Mouse (Mus musculus): Measurements from ENCODE around the gene Ccdc50. TPM values are rescaled to one million over a fixed set of nuclear protein-coding genes. Genes with fewer than 3 reads are reported as not detected.

The Ccdc50 gene
- polyA plus RNA-seq, 1 experiment: 28.7 TPM

DNA sequence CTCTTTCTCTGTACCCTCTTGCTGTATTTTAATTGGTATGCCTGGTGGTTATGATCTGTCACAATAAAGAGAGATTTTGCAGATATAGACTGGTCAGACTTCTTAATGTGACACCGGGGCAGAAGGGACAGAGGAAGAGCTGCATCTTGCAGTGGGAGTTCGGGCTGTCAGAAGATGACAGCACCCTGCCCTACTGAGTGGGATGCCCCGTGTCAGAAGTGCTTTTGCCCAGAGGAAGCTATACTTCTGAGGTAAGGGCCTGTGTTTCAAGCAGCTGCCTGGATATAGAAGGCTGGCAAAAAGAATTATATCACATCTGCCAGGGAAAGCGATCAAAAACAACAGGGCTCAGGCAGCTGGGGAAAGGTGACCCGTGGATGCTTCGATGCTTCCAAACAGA, 82.7 kb downstream of the Ccdc50 start:
- Histone ChIP-seq H3K4me3 (replicated peaks; ENCODE audit: insufficient read depth, low read depth, low read length) (no peak overlapping the region), H3K27me3 (ENCODE audit: control insufficient read depth, insufficient read depth, low read length) (no peaks in the 10 kb centered on the region), H3K27ac (ENCODE audit: insufficient read depth, low read length) (no peak overlapping the region), H3K4me1 (ENCODE audit: control insufficient read depth, insufficient read depth, low read length) (no peaks in the 10 kb centered on the region)
- 67% methylated on average over 6 of the region's 6 CpGs for WGBS
- no peak for DNase-seq
- TF ChIP-seq CTCF (IDR thresholded peaks at IDR 0.05; ENCODE audit: borderline replicate concordance, insufficient read depth, low read depth, low read length): no peak
- TF ChIP-seq POLR2A (IDR thresholded peaks at IDR 0.05; ENCODE audit: borderline replicate concordance, insufficient read depth, low read length): no peak

DNA sequence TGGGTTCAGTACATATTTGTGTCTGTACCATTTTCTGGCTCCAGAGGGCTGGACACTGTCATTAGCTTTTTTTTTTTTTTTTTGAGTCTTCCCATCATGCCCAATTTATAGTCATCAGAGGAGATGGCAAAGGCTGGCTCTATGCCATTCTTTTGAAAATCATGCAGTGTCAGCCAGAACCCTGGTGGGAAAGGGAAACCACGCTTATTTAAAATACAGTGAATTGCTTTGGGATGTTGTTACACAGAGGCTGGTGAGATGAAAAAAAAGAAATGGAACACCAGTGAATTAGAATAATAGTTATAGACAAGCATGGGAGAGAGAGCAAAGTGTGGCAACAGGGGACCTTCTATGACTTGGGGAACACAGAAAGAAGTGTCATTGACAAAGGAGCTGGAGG, 95.2 kb downstream of the Ccdc50 start:
- no peak overlapping the region for H3K4me3 ChIP-seq (replicated peaks; ENCODE audit: insufficient read depth, low read depth, low read length)
- 5% methylated on average over 1 of the region's 1 CpGs for WGBS
- TF ChIP-seq POLR2A (IDR thresholded peaks at IDR 0.05; ENCODE audit: borderline replicate concordance, insufficient read depth, low read length) (no peak), CTCF (IDR thresholded peaks at IDR 0.05; ENCODE audit: borderline replicate concordance, insufficient read depth, low read depth, low read length) (no peak)
- H3K27ac ChIP-seq (ENCODE audit: insufficient read depth, low read length): no peak overlapping the region
- peak in 1 of 2 experiments; percentile 55 for DNase-seq
- H3K4me1 ChIP-seq (ENCODE audit: control insufficient read depth, insufficient read depth, low read length): no peaks in the 10 kb centered on the region
- no peaks in the 10 kb centered on the region; the same call in 1 of the 2 replicates for H3K27me3 ChIP-seq (ENCODE audit: control insufficient read depth, insufficient read depth, low read length)

Other genes starting within 250 kb of the Ccdc50 start
- 0.41 and 0.44 TPM in 2 replicates for gene Ostn, start 81.4 kb upstream of the Ccdc50 start, polyA plus RNA-seq (2012; rRNA removed)
- 1.9 and 2.0 TPM in 2 replicates for gene Uts2b, start 18.6 kb upstream of the Ccdc50 start, polyA plus RNA-seq (2012; rRNA removed)